Mouse (Mus musculus) stomach, embryonic 16.5 days (tissue): Measurements from ENCODE around the gene Map3k6. TPM values are rescaled to one million over a fixed set of nuclear protein-coding genes. Genes with fewer than 3 reads are reported as not detected.
A peak's percentile ranks its signal among the peaks of the same experiment; 100 is the strongest.

Experiments
- ATAC-seq: fragments of 200-750 bp; cut with Nextera tagmentation; 2 replicates; pipeline ENCODE4 v1.8.0; 2017; ENCODE audit warnings: moderate number of reproducible peaks, moderate TSS enrichment; ENCODE audit not compliant: insufficient read depth, low FRiP score
- H3K27ac ChIP-seq: fragments of 300-500 bp; sonication (generic); 2 replicates; pipeline ENCODE4 v1.5.1; 2014; ENCODE audit warnings: low read length
- H3K27me3 ChIP-seq: fragments of 300-500 bp; sonication (generic); 2 replicates; pipeline ENCODE4 v1.6.1; 2014; ENCODE audit warnings: low read length, control low read depth, mixed read lengths; ENCODE audit not compliant: control insufficient read depth, insufficient read depth
- H3K36me3 ChIP-seq: fragments of 300-500 bp; sonication (generic); 2 replicates; pipeline ENCODE4 v1.6.1; 2014; ENCODE audit warnings: low read length; ENCODE audit not compliant: control insufficient read depth, insufficient read depth
- H3K4me1 ChIP-seq: fragments of 300-500 bp; sonication (generic); 2 replicates; pipeline ENCODE4 v1.6.1; 2014; ENCODE audit warnings: low read length, control low read depth, mixed read lengths; ENCODE audit not compliant: control insufficient read depth, insufficient read depth
- H3K4me2 ChIP-seq: fragments of 300-500 bp; sonication (generic); 2 replicates; pipeline ENCODE4 v1.6.1; 2014; ENCODE audit warnings: low read depth, low read length, mixed read lengths
- H3K4me3 ChIP-seq: fragments of 300-500 bp; sonication (generic); replicated peaks from 2 replicates; pipeline ENCODE4 v1.5.1; 2014; ENCODE audit warnings: mild to moderate bottlenecking, low read length
- H3K9ac ChIP-seq: fragments of 300-500 bp; sonication (generic); 2 replicates; pipeline ENCODE4 v1.6.1; 2014; ENCODE audit warnings: low read length
- H3K9me3 ChIP-seq: fragments of 300-500 bp; sonication (generic); replicated peaks from 2 replicates; pipeline ENCODE4 v1.6.1; 2016; ENCODE audit warnings: low read length, control low read depth; ENCODE audit not compliant: control insufficient read depth
- WGBS: fragments of 180-500 bp; shearing (Covaris S2); extraction: QIAGEN DNeasy Blood & Tissue Kit; methylation state at CpG from one replicate; pipeline ENCODE4 v1.1.7; 2014; 5-methylcytosine and 5-hydroxymethylcytosine counted together
- microRNA-seq: library from miRNA; unstranded; fragments of <30 nt; microRNA quantifications from one replicate; pipeline ENCODE4, GENCODE M21; 2016
- polyA plus RNA-seq: library from polyadenylated mRNA; unstranded; fragments of >200 nt; fragmentation: Nextera tagmentation; extraction: Ambion mirVana; gene quantifications from 2 replicates; pipeline ENCODE4 v1.2.1, GENCODE M21; 2015

Map3k6 gene
- polyA plus RNA-seq, 1 experiment from 2014 or later: 17.1 TPM

DNA sequence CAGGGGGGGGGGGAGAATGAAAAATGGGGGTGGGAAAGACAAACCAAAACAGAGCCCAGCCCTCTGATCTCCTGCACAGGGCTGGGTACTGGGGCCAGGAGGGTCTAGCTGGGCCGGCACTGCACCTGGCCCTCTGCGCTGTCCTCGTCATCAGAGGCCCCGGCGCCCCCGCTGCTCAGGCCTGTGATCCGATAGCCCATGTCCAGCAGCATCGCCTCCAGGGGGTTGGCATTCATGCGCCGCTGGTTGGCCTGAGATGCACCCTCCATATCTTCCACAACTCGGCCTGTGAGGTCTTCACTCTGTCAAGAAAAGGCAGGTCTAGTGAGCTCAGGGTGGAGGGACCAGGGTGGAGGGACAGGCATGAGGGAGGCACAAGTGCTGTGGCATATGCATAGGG, 53.5 kb downstream of the Map3k6 start:
- WGBS: 64% methylated on average over 11 of the region's 11 CpGs
- Histone ChIP-seq H3K4me2 (no peak overlapping the region), H3K4me1 (peaks cover 23% of the 10 kb centered on the region), H3K27ac (no peak overlapping the region), H3K27me3 (no peaks in the 10 kb centered on the region), H3K9ac (no peak overlapping the region), H3K36me3 (peaks cover 4% of the 10 kb centered on the region; the same call in 1 of the 2 replicates), H3K4me3 (no peak overlapping the region), H3K9me3 (no peaks in the 10 kb centered on the region)
- ATAC-seq: no peak

GRCm38 (mm10) chr4:133297360-133297759, 56.7 kb downstream of the Map3k6 start:
- Histone ChIP-seq H3K27me3 (no peaks in the 10 kb centered on the region), H3K9ac (peak overlapping the region; percentile 19; the same call in 1 of the 2 replicates)
- 68% methylated on average over 10 of the region's 10 CpGs for WGBS

DNA sequence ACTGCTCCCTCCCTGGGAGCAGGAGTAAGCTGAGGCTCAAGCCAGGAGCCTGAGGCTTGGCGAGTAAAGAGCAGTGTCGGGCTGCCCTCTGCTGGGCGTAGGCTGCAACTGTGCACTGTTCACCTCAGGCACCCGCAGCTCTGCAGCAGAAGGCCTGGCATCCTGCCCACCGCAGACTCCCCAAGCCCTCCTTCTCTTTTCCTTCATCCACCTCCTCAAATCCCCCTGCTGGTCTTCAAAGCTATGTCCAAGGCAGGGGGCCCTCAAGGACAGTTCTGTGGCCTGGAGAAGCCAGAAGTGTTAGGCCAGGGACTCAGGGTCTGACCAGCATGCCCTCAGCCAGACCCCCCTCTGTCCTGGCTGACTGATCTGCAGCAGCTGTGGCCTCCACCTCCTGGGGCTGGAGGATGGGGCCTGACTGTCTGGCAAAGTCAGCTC, 57.2 kb downstream of the Map3k6 start:
- Histone ChIP-seq H3K27ac (peak overlapping the region; percentile 8; the same call in 1 of the 2 replicates), H3K9me3 (no peaks in the 10 kb centered on the region), H3K4me1 (peaks cover 27% of the 10 kb centered on the region), H3K36me3 (peaks cover 13% of the 10 kb centered on the region), H3K4me3 (no peak overlapping the region), H3K9ac (peak overlapping the region; percentile 19; the same call in 1 of the 2 replicates), H3K4me2 (no peak overlapping the region), H3K27me3 (no peaks in the 10 kb centered on the region)
- 5% methylated on average over 5 of the region's 5 CpGs for WGBS
- ATAC-seq: peak; percentile 83

More at GRCm38 (mm10) chr4:133297360-133297759, 56.7 kb downstream of the Map3k6 start:
- Histone ChIP-seq H3K36me3 (peaks cover 13% of the 10 kb centered on the region), H3K27ac (0 out of 2 replicates have a peak overlapping the region, but pooled peaks have one; percentile 8), H3K9me3 (no peaks in the 10 kb centered on the region), H3K4me3 (no peak overlapping the region), H3K4me1 (peaks cover 28% of the 10 kb centered on the region), H3K4me2 (no peak overlapping the region)
- ATAC-seq: no peak

DNA sequence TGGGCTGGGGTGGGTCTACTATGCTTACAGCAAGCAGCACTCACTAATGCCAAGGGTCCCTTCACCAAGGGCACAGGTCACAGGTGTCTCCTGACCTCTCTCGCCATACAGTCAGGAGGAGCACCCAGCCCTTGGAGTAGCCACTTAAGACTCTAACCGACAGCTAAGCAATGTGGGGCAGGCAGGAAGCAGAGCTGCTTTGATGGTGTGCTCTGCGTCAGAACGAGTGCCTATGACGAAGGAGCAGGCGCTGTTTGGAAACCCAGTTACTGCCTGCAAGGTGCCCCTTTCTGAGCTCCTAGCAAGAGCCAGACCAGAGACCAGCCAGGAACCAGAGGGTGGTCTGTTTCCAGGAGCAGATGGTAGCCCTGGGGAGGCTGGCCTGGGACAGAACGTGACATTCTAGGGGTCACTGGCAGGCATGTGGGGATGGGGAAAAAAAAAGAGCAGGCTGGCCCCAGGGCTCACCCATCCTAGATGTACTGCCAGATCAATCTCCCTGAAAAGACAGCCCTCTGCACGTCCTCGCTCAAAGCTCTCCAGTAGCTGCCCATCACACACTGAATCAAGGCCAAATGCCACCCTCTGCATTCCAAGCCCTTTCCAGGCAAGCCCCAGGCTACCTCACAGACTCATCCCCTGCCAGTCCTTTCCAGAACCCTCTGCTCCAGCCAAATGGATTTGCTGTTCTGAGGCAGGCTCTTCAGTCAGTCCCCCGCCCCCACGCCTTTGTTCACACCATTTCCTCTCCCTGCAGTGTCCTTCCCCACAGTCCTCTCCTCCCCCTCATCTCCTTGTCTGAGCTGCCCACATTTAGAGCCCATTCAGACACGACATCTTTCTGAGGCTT, 58.1 kb downstream of the Map3k6 start:
- ATAC-seq: no peak
- Histone ChIP-seq H3K36me3 (peaks cover 13% of the 10 kb centered on the region), H3K9me3 (no peaks in the 10 kb centered on the region), H3K27ac (peak overlapping the region; percentile 55), H3K4me2 (no peak overlapping the region), H3K9ac (no peak overlapping the region), H3K4me3 (no peak overlapping the region), H3K4me1 (peaks cover 18% of the 10 kb centered on the region; the same call in 1 of the 2 replicates), H3K27me3 (no peaks in the 10 kb centered on the region)
- 54% methylated on average over 12 of the region's 12 CpGs for WGBS

DNA sequence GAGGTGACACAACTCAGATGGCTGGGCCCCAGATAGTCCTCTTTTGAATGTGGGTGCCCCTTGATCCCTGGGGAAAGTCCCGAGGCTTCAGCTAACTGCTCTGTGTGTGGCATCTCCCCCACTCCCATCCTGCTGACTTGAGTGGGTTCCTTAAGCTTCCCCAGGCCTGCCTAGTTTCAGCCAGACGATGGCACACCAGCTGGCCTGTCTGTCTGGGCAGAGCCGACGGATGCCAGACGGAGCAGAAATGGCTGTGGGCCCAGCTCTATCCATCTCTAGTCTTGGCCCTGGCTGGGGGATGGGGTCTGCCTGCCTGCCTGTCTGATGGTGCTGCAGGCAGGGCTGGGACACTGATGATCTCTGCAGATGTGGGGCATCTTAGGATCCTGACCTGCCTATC, 59.1 kb downstream of the Map3k6 start:
- no peak overlapping the region for H3K4me2 ChIP-seq
- peaks cover 17% of the 10 kb centered on the region; the same call in 1 of the 2 replicates for H3K4me1 ChIP-seq
- peaks cover 13% of the 10 kb centered on the region for H3K36me3 ChIP-seq
- peak; percentile 23; the same call in 1 of the 2 replicates for ATAC-seq
- 51% methylated on average over 5 of the region's 5 CpGs for WGBS
- H3K27ac ChIP-seq: no peak overlapping the region
- H3K4me3 ChIP-seq: no peak overlapping the region
- H3K27me3 ChIP-seq: no peaks in the 10 kb centered on the region
- H3K9ac ChIP-seq: no peak overlapping the region
- no peaks in the 10 kb centered on the region for H3K9me3 ChIP-seq

DNA sequence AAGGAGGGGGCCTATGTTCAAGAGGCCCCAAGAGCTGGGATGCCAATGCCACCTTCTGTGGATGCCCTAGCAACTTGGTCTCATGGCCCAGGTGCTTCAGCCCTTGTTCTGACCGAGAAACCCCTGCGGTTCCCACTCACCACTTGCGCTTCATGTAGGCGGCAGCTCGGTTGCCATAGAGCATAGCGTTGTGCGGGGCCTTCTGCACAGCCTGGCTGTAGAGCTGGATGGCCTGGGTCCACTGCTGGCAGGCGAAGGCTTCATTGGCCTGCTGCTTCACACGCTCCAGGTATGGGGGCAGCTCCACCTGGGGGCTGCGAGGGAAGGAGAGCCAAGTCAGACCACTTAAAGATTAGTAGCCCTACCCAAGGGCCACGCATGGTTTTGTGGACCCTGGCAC, 59.8 kb downstream of the Map3k6 start:
- ATAC-seq: no peak
- Histone ChIP-seq H3K4me1 (peaks cover 17% of the 10 kb centered on the region; the same call in 1 of the 2 replicates), H3K9ac (no peak overlapping the region), H3K36me3 (peaks cover 15% of the 10 kb centered on the region), H3K4me3 (no peak overlapping the region), H3K27ac (no peak overlapping the region), H3K9me3 (no peaks in the 10 kb centered on the region), H3K4me2 (no peak overlapping the region), H3K27me3 (no peaks in the 10 kb centered on the region)
- 87% methylated on average over 11 of the region's 11 CpGs for WGBS

- Histone ChIP-seq H3K27ac (no peak overlapping the region), H3K27me3 (no peaks in the 10 kb centered on the region), H3K9ac (no peak overlapping the region), H3K9me3 (no peaks in the 10 kb centered on the region), H3K4me1 (peaks cover 17% of the 10 kb centered on the region; the same call in 1 of the 2 replicates), H3K36me3 (peaks cover 11% of the 10 kb centered on the region), H3K4me3 (no peak overlapping the region), H3K4me2 (no peak overlapping the region)
- WGBS: 23% methylated on average over 4 of the region's 4 CpGs
- no peak for ATAC-seq
Measured at GRCm38 (mm10) chr4:133301802-133302201, 61.2 kb downstream of the Map3k6 start.

Small RNAs within 50 kb of the gene (microRNA-seq; reads per million reads assigned to microRNA genes)
- 0.50 reads per million for gene Mir7017

Other genes starting within 250 kb of the Map3k6 start
- gene Ahdc1, start 229.6 kb upstream of the Map3k6 start, polyA plus RNA-seq: 4.9 and 7.1 TPM in 2 replicates
- 84.3 and 98.6 TPM in 2 replicates for gene Wasf2, start 110.3 kb upstream of the Map3k6 start, polyA plus RNA-seq
- gene Cd164l2, start 28.7 kb upstream of the Map3k6 start, polyA plus RNA-seq: 9.2 and 9.5 TPM in 2 replicates
- gene Gpr3, start 28.3 kb upstream of the Map3k6 start, polyA plus RNA-seq: 0.12 TPM in 1 of 2 replicates, not detected in the other
- 52.0 and 76.1 TPM in 2 replicates for gene Sytl1, start 22.3 kb downstream of the Map3k6 start, polyA plus RNA-seq
- gene Tmem222, start 37.0 kb downstream of the Map3k6 start, polyA plus RNA-seq: 71.3 and 74.3 TPM in 2 replicates
- gene Wdtc1, start 112.7 kb downstream of the Map3k6 start, polyA plus RNA-seq: 12.9 and 14.8 TPM in 2 replicates
- gene Slc9a1, start 128.9 kb downstream of the Map3k6 start, polyA plus RNA-seq: 10.1 and 10.7 TPM in 2 replicates
- 7.9 and 12.6 TPM in 2 replicates for gene Tent5b, start 239.3 kb downstream of the Map3k6 start, polyA plus RNA-seq